7 mouse cellular contexts compared by ENCODE assay signal in genomic region chrX:50550297-50550696, GRCm38 (mm10).
A peak's percentile ranks its signal among the peaks of the same experiment; 100 is the strongest.
DNase-seq lines count a peak whose midpoint lies in the region; ATAC-seq lines count a peak whose summit lies in the region.

No protein-coding gene starts in this region.

- no peaks in the 10 kb centered on the region for H3K36me3 ChIP-seq in lung, embryonic 16.5 days (ENCODE audit: control insufficient read depth, insufficient read depth, low read length)
- no peaks in the 10 kb centered on the region for H3K36me3 ChIP-seq in heart, embryonic 12.5 days
- no peaks in the 10 kb centered on the region for H3K36me3 ChIP-seq in kidney, embryonic 16.5 days (ENCODE audit: insufficient read depth, low read length)
- no peaks in the 10 kb centered on the region for H3K36me3 ChIP-seq in midbrain, embryonic 14.5 days (ENCODE audit: control insufficient read depth, insufficient read depth, low read length)

- WGBS in lung, embryonic 16.5 days, result 58% methylated on average over 10 of the region's 10 CpGs
- 52% methylated on average over 10 of the region's 10 CpGs for WGBS in heart, embryonic 12.5 days
- WGBS in kidney, embryonic 16.5 days, result 47% methylated on average over 10 of the region's 10 CpGs
- WGBS in midbrain, embryonic 14.5 days, result 58% methylated on average over 10 of the region's 10 CpGs

- no peak overlapping the region for H3K27ac ChIP-seq in lung, embryonic 16.5 days (ENCODE audit: low read length)
- H3K27ac ChIP-seq in heart, embryonic 12.5 days (ENCODE audit: poor library complexity, severe bottlenecking), result no peak overlapping the region
- H3K27ac ChIP-seq in kidney, embryonic 16.5 days (ENCODE audit: low read length), result no peak overlapping the region; the same call in 1 of the 2 replicates
- no peak overlapping the region for H3K27ac ChIP-seq in midbrain, embryonic 14.5 days (replicated peaks; ENCODE audit: low read depth, low read length)

- H3K4me2 ChIP-seq in lung, embryonic 16.5 days (ENCODE audit: low read depth, low read length), result peak overlapping the region; percentile 47
- peak overlapping the region; percentile 52 for H3K4me2 ChIP-seq in heart, embryonic 12.5 days
- peak overlapping the region; percentile 44 for H3K4me2 ChIP-seq in kidney, embryonic 16.5 days (replicated peaks; ENCODE audit: low read depth, low read length)
- H3K4me2 ChIP-seq in midbrain, embryonic 14.5 days (ENCODE audit: low read length), result peak overlapping the region; percentile 35

- H3K4me1 ChIP-seq in lung, embryonic 16.5 days (replicated peaks; ENCODE audit: control insufficient read depth, insufficient read depth, low read length), result no peaks in the 10 kb centered on the region
- H3K4me1 ChIP-seq in heart, embryonic 12.5 days (replicated peaks), result no peaks in the 10 kb centered on the region
- no peaks in the 10 kb centered on the region for H3K4me1 ChIP-seq in kidney, embryonic 16.5 days (ENCODE audit: insufficient read depth, low read length)
- no peaks in the 10 kb centered on the region for H3K4me1 ChIP-seq in midbrain, embryonic 14.5 days (ENCODE audit: control insufficient read depth, insufficient read depth, low read length)

- no peaks in the 10 kb centered on the region for H3K27me3 ChIP-seq in lung, embryonic 16.5 days (ENCODE audit: control insufficient read depth, insufficient read depth, low read depth, low read length)
- H3K27me3 ChIP-seq in heart, embryonic 12.5 days (replicated peaks), result no peaks in the 10 kb centered on the region
- H3K27me3 ChIP-seq in kidney, embryonic 16.5 days (ENCODE audit: insufficient read depth, low read length), result no peaks in the 10 kb centered on the region
- no peaks in the 10 kb centered on the region for H3K27me3 ChIP-seq in midbrain, embryonic 14.5 days (ENCODE audit: control insufficient read depth, insufficient read depth, low read length)

- no peak; the same call in 1 of the 2 replicates for ATAC-seq in lung, embryonic 16.5 days (ENCODE audit: low read depth)
- ATAC-seq in heart, embryonic 12.5 days (ENCODE audit: insufficient number of reproducible peaks, low FRiP score), result no peak
- 0 out of 2 replicates have a peak, but pooled peaks have one; percentile 39 for ATAC-seq in kidney, embryonic 16.5 days (ENCODE audit: low FRiP score, low TSS enrichment)
- ATAC-seq in midbrain, embryonic 14.5 days (ENCODE audit: low FRiP score, low TSS enrichment), result no peak

- no peak for DNase-seq in lung, postnatal 10 days
- peak; percentile 7 for DNase-seq in brain, adult 2 months (ENCODE audit: low read depth, low spot score)
- peak; percentile 69 for DNase-seq in midbrain, embryonic 14.5 days
- no peak for DNase-seq in testis, postnatal 14 days (ENCODE audit: low spot score)

- 0 out of 2 replicates have a peak overlapping the region, but pooled peaks have one; percentile 10 for H3K9ac ChIP-seq in lung, embryonic 16.5 days (ENCODE audit: low read length)
- H3K9ac ChIP-seq in heart, embryonic 12.5 days, result 0 out of 2 replicates have a peak overlapping the region, but pooled peaks have one; percentile 24
- peak overlapping the region; percentile 39; the same call in 1 of the 2 replicates for H3K9ac ChIP-seq in kidney, embryonic 16.5 days (replicated peaks; ENCODE audit: low read length)
- no peak overlapping the region for H3K9ac ChIP-seq in midbrain, embryonic 14.5 days (replicated peaks; ENCODE audit: low read length)

- peak overlapping the region; percentile 43 for H3K4me3 ChIP-seq in lung, embryonic 16.5 days (ENCODE audit: low read length)
- peak overlapping the region; percentile 41 for H3K4me3 ChIP-seq in heart, embryonic 12.5 days
- H3K4me3 ChIP-seq in kidney, embryonic 16.5 days (ENCODE audit: low read length), result peak overlapping the region; percentile 39
- peak overlapping the region; percentile 22 for H3K4me3 ChIP-seq in midbrain, embryonic 14.5 days (replicated peaks; ENCODE audit: low read depth, low read length)

- H3K9me3 ChIP-seq in lung, embryonic 16.5 days (ENCODE audit: control insufficient read depth, low read length), result no peaks in the 10 kb centered on the region
- no peaks in the 10 kb centered on the region for H3K9me3 ChIP-seq in heart, embryonic 12.5 days (replicated peaks)
- H3K9me3 ChIP-seq in kidney, embryonic 16.5 days (ENCODE audit: low read length), result no peaks in the 10 kb centered on the region
- no peaks in the 10 kb centered on the region for H3K9me3 ChIP-seq in midbrain, embryonic 14.5 days (ENCODE audit: control insufficient read depth, low read length)

Comparison
In these comparisons a context has a peak if more than half of its experiments do, and no peak if none do; other contexts are left out.
1. DNase-seq: peak in brain, adult 2 months (single experiment) and midbrain, embryonic 14.5 days (single experiment); none in lung, postnatal 10 days (single experiment) and testis, postnatal 14 days (single experiment).
2. Peak in every context shown above with its lines, with median percentiles within 50 percentile points of each other: H3K4me2 ChIP-seq and H3K4me3 ChIP-seq.